Mouse (Mus musculus) WW6 (cell line): ENCODE data around the gene Pkdcc.

Experiments used
- DNase-seq: peaks from one replicate; pipeline ENCODE4 v3.0.0-alpha.2; 2013; ENCODE audit warnings: low read depth, low spot score

The Pkdcc gene

GRCm38 (mm10) chr17:83214674-83215528 is at the start of gene Pkdcc:
Gene Pkdcc (plus strand): TSS chr17:83215292.
- peak; percentile 7 for DNase-seq

- DNase-seq = no peak
Measured at GRCm38 (mm10) chr17:83166195-83166594, 48.9 kb upstream of the Pkdcc start.

GRCm38 (mm10) chr17:83176146-83176545 is 38.9 kb upstream of the Pkdcc start:
- no peak for DNase-seq

GRCm38 (mm10) chr17:83178483-83179150 is 36.5 kb upstream of the Pkdcc start:
- no peak for DNase-seq

GRCm38 (mm10) chr17:83179151-83179531 is 36.0 kb upstream of the Pkdcc start:
- DNase-seq = no peak

- no peak for DNase-seq
Measured at GRCm38 (mm10) chr17:83179569-83179968, 35.5 kb upstream of the Pkdcc start.

GRCm38 (mm10) chr17:83181086-83181485 is 34.0 kb upstream of the Pkdcc start:
- no peak for DNase-seq

- DNase-seq = no peak
Measured at GRCm38 (mm10) chr17:83181592-83181991, 33.5 kb upstream of the Pkdcc start.

- no peak for DNase-seq
Measured at GRCm38 (mm10) chr17:83182061-83182664, 32.9 kb upstream of the Pkdcc start.

- DNase-seq = no peak
Measured at GRCm38 (mm10) chr17:83182780-83183179, 32.3 kb upstream of the Pkdcc start.

- DNase-seq = no peak
Measured at GRCm38 (mm10) chr17:83187751-83188565, 27.1 kb upstream of the Pkdcc start.

GRCm38 (mm10) chr17:83190810-83191209 is 24.3 kb upstream of the Pkdcc start:
- no peak for DNase-seq

GRCm38 (mm10) chr17:83194491-83194890 is 20.6 kb upstream of the Pkdcc start:
- no peak for DNase-seq

- no peak for DNase-seq
Measured at GRCm38 (mm10) chr17:83197361-83197923, 17.6 kb upstream of the Pkdcc start.

GRCm38 (mm10) chr17:83200469-83200868 is 14.6 kb upstream of the Pkdcc start:
- no peak for DNase-seq

GRCm38 (mm10) chr17:83201257-83201656 is 13.8 kb upstream of the Pkdcc start:
- no peak for DNase-seq

GRCm38 (mm10) chr17:83203692-83204383 is 11.3 kb upstream of the Pkdcc start:
- DNase-seq = no peak

GRCm38 (mm10) chr17:83207296-83207695 is 7.8 kb upstream of the Pkdcc start:
- no peak for DNase-seq

GRCm38 (mm10) chr17:83208455-83208854 is 6.6 kb upstream of the Pkdcc start:
- DNase-seq = no peak

GRCm38 (mm10) chr17:83210531-83210930 is 4.6 kb upstream of the Pkdcc start:
- no peak for DNase-seq

- no peak for DNase-seq
Measured at GRCm38 (mm10) chr17:83211196-83211595, 3.9 kb upstream of the Pkdcc start.
